In genomic region chr2:125375301-125375700, GRCm38 (mm10) we compare ENCODE assay signal across 19 mouse cellular contexts.
"Had no signal": no experiment of that assay in that cellular context is flagged by ENCODE, and none has a peak within 500 bp of the region (broad histone marks: within the 10 kb centered on the region; RNA-seq: fewer than 3 reads in every experiment).

No protein-coding gene starts in this region.

- H3K27me3 ChIP-seq: liver, embryonic 13.5 days; liver, embryonic 15.5 days; lung, embryonic 15.5 days; neural tube, embryonic 12.5 days; stomach, embryonic 15.5 days had no signal

- H3K9me3 ChIP-seq: liver, embryonic 13.5 days; liver, embryonic 15.5 days; lung, embryonic 15.5 days; megakaryocyte, embryonic 14.5 days; neural tube, embryonic 12.5 days; stomach, embryonic 15.5 days had no signal

- ATAC-seq: liver, postnatal 0 days; lung, postnatal 0 days had no signal

- H3K27ac ChIP-seq: liver, embryonic 13.5 days; liver, embryonic 15.5 days; lung, embryonic 15.5 days; macrophage; neural tube, embryonic 12.5 days; stomach, embryonic 15.5 days; stomach, postnatal 0 days had no signal

- H3K4me1 ChIP-seq: liver, embryonic 13.5 days; liver, embryonic 15.5 days; lung, embryonic 15.5 days; neural tube, embryonic 12.5 days; stomach, embryonic 15.5 days had no signal

- DNase-seq: liver, embryonic 13.5 days; liver, postnatal 0 days; lung, adult 2 months; lung, postnatal 14 days; lung, postnatal 36 days; midbrain, embryonic 14.5 days; right cerebral cortex, postnatal 14 days; thymus, adult 2 months; thymus, postnatal 25 days; thymus, postnatal 4 days had no signal

- H3K9ac ChIP-seq: liver, embryonic 13.5 days; liver, embryonic 15.5 days; liver, postnatal 0 days; lung, embryonic 15.5 days; neural tube, embryonic 12.5 days; stomach, embryonic 15.5 days had no signal

- H3K36me3 ChIP-seq: liver, embryonic 13.5 days; liver, embryonic 15.5 days; stomach, embryonic 15.5 days had no signal

- H3K4me2 ChIP-seq: liver, embryonic 11.5 days; liver, embryonic 13.5 days; liver, embryonic 15.5 days; lung, embryonic 15.5 days; neural tube, embryonic 12.5 days; stomach, embryonic 15.5 days had no signal

- H3K4me3 ChIP-seq: liver, embryonic 13.5 days; liver, embryonic 15.5 days; lung, embryonic 15.5 days; megakaryocyte, embryonic 14.5 days; neural tube, embryonic 12.5 days; stomach, embryonic 15.5 days had no signal
